Mouse (Mus musculus): ENCODE measurements around the gene Znrf1. TPM values are rescaled to one million over a fixed set of nuclear protein-coding genes. Genes with fewer than 3 reads are reported as not detected.

Znrf1 gene
- polyA plus RNA-seq, 1 experiment = 43.8 TPM

DNA sequence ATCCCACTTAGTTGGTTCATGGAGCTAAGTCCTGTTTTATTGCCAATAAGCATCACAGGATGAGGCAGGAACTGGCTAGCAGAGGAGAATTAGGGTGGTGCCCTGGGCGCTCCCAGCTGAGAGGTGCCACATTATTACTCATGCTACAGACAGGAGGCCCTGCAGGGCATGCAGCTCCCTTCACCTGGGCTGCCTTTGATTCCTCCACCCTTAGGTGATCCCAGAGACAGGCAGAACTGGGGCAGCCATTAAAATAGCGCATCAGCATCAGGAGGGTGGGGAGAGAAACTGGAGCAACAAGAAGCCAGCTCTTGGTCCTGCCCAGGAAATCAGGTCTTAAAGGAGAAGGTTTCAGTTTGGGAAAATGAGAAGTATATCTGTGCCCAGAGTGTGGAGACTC lies 69.1 kb downstream of the Znrf1 start:
- H3K4me3 ChIP-seq (ENCODE audit: insufficient read depth, low read length) = no peak overlapping the region
- no peak for TF ChIP-seq CTCF (IDR thresholded peaks at IDR 0.05; ENCODE audit: borderline replicate concordance, insufficient read depth, low read length)
- H3K27ac ChIP-seq (ENCODE audit: insufficient read depth, low read length) = no peak overlapping the region
- H3K4me1 ChIP-seq (ENCODE audit: control insufficient read depth, insufficient read depth, low read length) = peaks cover 5% of the 10 kb centered on the region; the same call in 1 of the 2 replicates

DNA sequence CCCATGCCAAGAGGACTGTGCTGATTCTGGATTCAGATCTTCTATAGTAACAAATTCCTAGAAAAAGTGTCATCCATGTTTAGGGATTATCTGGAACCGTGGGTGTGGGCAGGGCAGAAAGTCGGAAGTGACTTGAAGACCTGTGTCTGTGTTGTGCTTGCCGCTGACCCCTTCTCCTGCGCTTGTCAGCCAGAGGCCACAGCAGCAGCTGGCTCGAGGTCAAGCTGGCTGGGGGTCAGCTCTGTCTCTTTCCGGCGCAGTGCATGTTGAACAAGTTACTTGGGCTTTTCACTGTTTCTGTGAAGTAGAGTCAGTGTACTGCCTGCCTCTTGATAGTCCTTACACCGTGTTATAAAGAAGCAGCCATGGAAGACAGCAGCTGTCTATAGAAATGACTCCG lies 71.1 kb downstream of the Znrf1 start:
- no peak for TF ChIP-seq POLR2A (IDR thresholded peaks at IDR 0.05; ENCODE audit: low read depth, low read length)
- TF ChIP-seq CTCF (IDR thresholded peaks at IDR 0.05; ENCODE audit: borderline replicate concordance, insufficient read depth, low read length) = no peak
- Histone ChIP-seq H3K4me3 (ENCODE audit: insufficient read depth, low read length) (no peak overlapping the region), H3K4me1 (ENCODE audit: control insufficient read depth, insufficient read depth, low read length) (peaks cover 2% of the 10 kb centered on the region; the same call in 1 of the 2 replicates), H3K27ac (ENCODE audit: insufficient read depth, low read length) (no peak overlapping the region)

GRCm38 (mm10) chr8:111607414-111607813 lies 71.5 kb downstream of the Znrf1 start:
- no peak for TF ChIP-seq POLR2A (IDR thresholded peaks at IDR 0.05; ENCODE audit: low read depth, low read length)
- no peak for TF ChIP-seq CTCF (IDR thresholded peaks at IDR 0.05; ENCODE audit: borderline replicate concordance, insufficient read depth, low read length)
- Histone ChIP-seq H3K4me3 (ENCODE audit: insufficient read depth, low read length) (no peak overlapping the region), H3K4me1 (ENCODE audit: control insufficient read depth, insufficient read depth, low read length) (no peaks in the 10 kb centered on the region), H3K27ac (ENCODE audit: insufficient read depth, low read length) (no peak overlapping the region)

GRCm38 (mm10) chr8:111613181-111613580 lies 77.3 kb downstream of the Znrf1 start:
- H3K27ac ChIP-seq (ENCODE audit: insufficient read depth, low read length) = no peak overlapping the region
- H3K4me3 ChIP-seq (ENCODE audit: insufficient read depth, low read length) = no peak overlapping the region
- TF ChIP-seq CTCF (IDR thresholded peaks at IDR 0.05; ENCODE audit: borderline replicate concordance, insufficient read depth, low read length) (no peak), POLR2A (IDR thresholded peaks at IDR 0.05; ENCODE audit: low read depth, low read length) (no peak)
- no peaks in the 10 kb centered on the region for H3K4me1 ChIP-seq (ENCODE audit: control insufficient read depth, insufficient read depth, low read length)

GRCm38 (mm10) chr8:111614786-111615701 lies 79.1 kb downstream of the Znrf1 start:
- Histone ChIP-seq H3K27ac (ENCODE audit: insufficient read depth, low read length) (no peak overlapping the region), H3K4me3 (ENCODE audit: insufficient read depth, low read length) (no peak overlapping the region), H3K4me1 (ENCODE audit: control insufficient read depth, insufficient read depth, low read length) (no peaks in the 10 kb centered on the region)
- TF ChIP-seq CTCF (IDR thresholded peaks at IDR 0.05; ENCODE audit: borderline replicate concordance, insufficient read depth, low read length) (no peak), POLR2A (IDR thresholded peaks at IDR 0.05; ENCODE audit: low read depth, low read length) (no peak)

- TF ChIP-seq POLR2A (IDR thresholded peaks at IDR 0.05; ENCODE audit: low read depth, low read length) (no peak), CTCF (IDR thresholded peaks at IDR 0.05; ENCODE audit: borderline replicate concordance, insufficient read depth, low read length) (no peak)
- no peak overlapping the region for H3K27ac ChIP-seq (ENCODE audit: insufficient read depth, low read length)
Measured at GRCm38 (mm10) chr8:111617812-111618211, 81.9 kb downstream of the Znrf1 start.

GRCm38 (mm10) chr8:111618273-111618672 lies 82.4 kb downstream of the Znrf1 start:
- Histone ChIP-seq H3K4me1 (ENCODE audit: control insufficient read depth, insufficient read depth, low read length) (no peaks in the 10 kb centered on the region), H3K27ac (ENCODE audit: insufficient read depth, low read length) (no peak overlapping the region), H3K4me3 (ENCODE audit: insufficient read depth, low read length) (no peak overlapping the region)
- no peak for TF ChIP-seq CTCF (IDR thresholded peaks at IDR 0.05; ENCODE audit: borderline replicate concordance, insufficient read depth, low read length)
- TF ChIP-seq POLR2A (IDR thresholded peaks at IDR 0.05; ENCODE audit: low read depth, low read length) = no peak

More at GRCm38 (mm10) chr8:111617812-111618211, 81.9 kb downstream of the Znrf1 start:
- no peak overlapping the region for H3K4me3 ChIP-seq (ENCODE audit: insufficient read depth, low read length)
- H3K4me1 ChIP-seq (ENCODE audit: control insufficient read depth, insufficient read depth, low read length) = no peaks in the 10 kb centered on the region

- TF ChIP-seq CTCF (IDR thresholded peaks at IDR 0.05; ENCODE audit: borderline replicate concordance, insufficient read depth, low read length) (no peak), POLR2A (IDR thresholded peaks at IDR 0.05; ENCODE audit: low read depth, low read length) (no peak)
- H3K4me1 ChIP-seq (ENCODE audit: control insufficient read depth, insufficient read depth, low read length) = 0 out of 2 replicates have a peak, but pooled peaks cover 5% of the 10 kb centered on the region
- no peak overlapping the region for H3K27ac ChIP-seq (ENCODE audit: insufficient read depth, low read length)
- H3K4me3 ChIP-seq (ENCODE audit: insufficient read depth, low read length) = no peak overlapping the region
Measured at GRCm38 (mm10) chr8:111619936-111620335, 84.0 kb downstream of the Znrf1 start.

GRCm38 (mm10) chr8:111622104-111622503 lies 86.2 kb downstream of the Znrf1 start:
- no peak overlapping the region for H3K27ac ChIP-seq (ENCODE audit: insufficient read depth, low read length)
- 0 out of 2 replicates have a peak, but pooled peaks cover 13% of the 10 kb centered on the region for H3K4me1 ChIP-seq (ENCODE audit: control insufficient read depth, insufficient read depth, low read length)
- no peak overlapping the region for H3K4me3 ChIP-seq (ENCODE audit: insufficient read depth, low read length)
- TF ChIP-seq CTCF (IDR thresholded peaks at IDR 0.05; ENCODE audit: borderline replicate concordance, insufficient read depth, low read length) = no peak
- TF ChIP-seq POLR2A (IDR thresholded peaks at IDR 0.05; ENCODE audit: low read depth, low read length) = no peak

DNA sequence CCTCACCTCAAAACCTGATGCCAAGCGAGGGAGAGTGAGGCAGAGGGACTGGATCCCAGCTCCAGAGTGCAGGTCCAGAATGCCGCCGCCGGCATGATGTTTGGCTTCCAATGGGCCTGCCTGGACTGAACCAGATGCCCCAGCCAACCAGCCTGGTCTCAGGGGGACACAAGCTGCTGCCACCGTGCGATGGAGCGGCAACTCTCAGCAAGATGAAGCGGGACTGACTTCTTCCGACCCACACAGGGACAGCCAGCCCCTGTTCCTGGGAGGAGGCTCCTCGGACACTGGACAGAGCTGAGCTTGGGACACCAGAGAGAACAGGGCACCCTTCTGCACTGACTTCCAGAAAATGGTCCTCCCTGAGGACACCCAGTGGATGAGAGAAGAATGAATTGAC lies 86.7 kb downstream of the Znrf1 start:
- H3K27ac ChIP-seq (ENCODE audit: insufficient read depth, low read length) = no peak overlapping the region
- 0 out of 2 replicates have a peak, but pooled peaks cover 13% of the 10 kb centered on the region for H3K4me1 ChIP-seq (ENCODE audit: control insufficient read depth, insufficient read depth, low read length)
- TF ChIP-seq CTCF (IDR thresholded peaks at IDR 0.05; ENCODE audit: borderline replicate concordance, insufficient read depth, low read length) (no peak), POLR2A (IDR thresholded peaks at IDR 0.05; ENCODE audit: low read depth, low read length) (no peak)
- H3K4me3 ChIP-seq (ENCODE audit: insufficient read depth, low read length) = no peak overlapping the region

Data from embryonic fibroblast, embryonic 13.5 days (primary cell).